Mouse (Mus musculus): Measurements from ENCODE around the gene 1700042G07Rik. TPM values are rescaled to one million over a fixed set of nuclear protein-coding genes. Genes with fewer than 3 reads are reported as not detected.
A peak's percentile ranks its signal among the peaks of the same experiment; 100 is the strongest.

Gene 1700042G07Rik
- not detected in 2 replicates for polyA plus RNA-seq (2014; fragmentation: Nextera tagmentation; extraction: Ambion mirVana)

DNA sequence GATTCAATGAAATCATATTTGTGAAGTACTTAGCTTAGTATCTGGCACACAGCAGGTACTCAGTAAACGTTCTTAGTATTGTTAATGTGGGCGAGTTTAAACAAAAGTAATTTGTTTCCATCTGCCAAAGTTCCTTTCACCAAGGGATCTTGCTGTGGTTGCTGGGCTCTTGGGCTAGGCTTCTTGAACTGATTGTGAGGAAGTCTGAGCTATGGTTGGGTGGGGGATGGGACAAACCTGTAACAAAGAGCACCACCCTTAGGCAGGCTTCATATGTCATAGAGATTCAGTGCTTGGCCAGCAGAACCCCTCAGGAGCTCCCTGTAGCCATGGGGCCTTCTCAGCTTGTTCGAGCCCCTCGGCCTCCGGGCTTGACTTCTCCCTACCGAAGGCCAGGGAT, at the start of gene 1700042G07Rik, which contains the start of gene Gm49337:
TSS of gene 1700042G07Rik (plus strand) at position 301 of the 400 bp plus-strand sequence.
TSS of gene Gm49337 (plus strand) at position 313 of the 400 bp plus-strand sequence.
- H3K9ac ChIP-seq (ENCODE audit: low read length) = no peak within 1 kb of the TSS
- ATAC-seq (replicated peaks; ENCODE audit: low FRiP score, low TSS enrichment, low read depth) = no peak
- peaks cover 28% of the 10 kb centered on the region for H3K4me1 ChIP-seq (replicated peaks; ENCODE audit: control insufficient read depth, insufficient read depth, low read length)
- no peak within 1 kb of the TSS for H3K4me2 ChIP-seq (ENCODE audit: low read length)
- H3K4me3 ChIP-seq (ENCODE audit: low read depth, low read length) = no peak within 1 kb of the TSS
- no peak within 1 kb of the TSS for H3K27ac ChIP-seq (ENCODE audit: low read depth)
- H3K9me3 ChIP-seq (ENCODE audit: control insufficient read depth, low read length) = no peaks in the 10 kb centered on the region
- WGBS = 87% methylated on average over 6 of the region's 6 CpGs
- no peaks in the 10 kb centered on the region for H3K27me3 ChIP-seq (replicated peaks; ENCODE audit: control insufficient read depth, insufficient read depth, low read length)
- no peaks in the 10 kb centered on the region for H3K36me3 ChIP-seq (ENCODE audit: control insufficient read depth, insufficient read depth, low read length)
- no peak for DNase-seq (ENCODE audit: low spot score)

DNA sequence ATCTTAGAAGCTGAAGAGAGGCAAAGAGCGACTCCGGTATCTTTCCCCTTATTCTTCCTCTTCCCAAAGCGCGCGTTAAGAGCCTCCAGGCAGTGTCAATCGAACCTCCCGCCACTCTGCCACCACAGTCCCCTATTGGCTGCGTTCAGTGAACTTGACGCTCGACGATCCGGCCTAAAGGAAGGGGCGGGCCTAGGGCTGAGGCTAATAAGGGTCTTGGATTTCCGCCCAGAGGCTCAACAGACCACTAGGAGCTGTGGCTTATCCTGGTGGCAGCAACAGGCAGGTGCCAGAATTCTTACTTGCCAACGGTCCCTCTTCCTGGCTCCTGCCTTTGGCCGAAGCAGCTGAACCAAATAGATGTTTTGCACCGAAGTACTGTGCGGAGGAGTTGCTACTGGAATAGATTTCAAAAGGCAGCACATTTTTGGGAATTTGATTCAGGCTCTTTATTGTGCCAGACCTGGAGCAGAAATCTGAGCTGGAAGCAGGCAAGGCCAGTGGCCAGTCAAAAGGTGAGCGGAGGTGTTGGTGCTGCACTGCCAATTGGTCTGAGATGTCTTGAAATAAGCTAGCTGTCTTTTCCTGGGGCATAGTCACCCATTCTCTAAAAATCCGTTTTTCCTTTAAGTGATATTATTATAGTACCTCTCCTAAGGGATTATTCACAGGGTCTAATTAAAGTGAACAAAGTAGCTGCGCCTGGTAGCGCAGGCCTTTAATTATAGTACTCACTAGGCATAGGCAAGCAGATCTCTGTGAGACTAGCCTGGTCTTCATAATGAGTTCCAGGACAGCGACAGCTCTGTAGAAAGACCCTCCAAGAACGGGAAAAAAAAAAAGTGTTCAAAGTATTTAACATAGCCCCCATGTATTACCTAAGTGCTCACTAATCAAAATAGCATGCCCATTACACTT, 49.3 kb upstream of the 1700042G07Rik start, which contains the start of the genes Rad54l and Pomgnt1:
TSS of gene Rad54l (minus strand) at position 89 of the 918 bp plus-strand sequence.
TSS of gene Pomgnt1 (plus strand) at position 239 of the 918 bp plus-strand sequence.
- Histone ChIP-seq H3K9me3 (ENCODE audit: control insufficient read depth, low read length) (no peaks in the 10 kb centered on the region), H3K4me3 (ENCODE audit: low read depth, low read length) (peak within 1 kb of the TSS; percentile 53), H3K27ac (ENCODE audit: low read depth) (peak within 1 kb of the TSS; percentile 19; the same call in 1 of the 2 replicates), H3K4me2 (ENCODE audit: low read length) (peak within 1 kb of the TSS; percentile 59), H3K9ac (ENCODE audit: low read length) (peak within 1 kb of the TSS; percentile 50), H3K4me1 (replicated peaks; ENCODE audit: control insufficient read depth, insufficient read depth, low read length) (peaks cover 10% of the 10 kb centered on the region), H3K27me3 (replicated peaks; ENCODE audit: control insufficient read depth, insufficient read depth, low read length) (no peaks in the 10 kb centered on the region), H3K36me3 (ENCODE audit: control insufficient read depth, insufficient read depth, low read length) (0 out of 2 replicates have a peak, but pooled peaks cover 6% of the 10 kb centered on the region)
- DNase-seq (ENCODE audit: low spot score) (peak; percentile 89), ATAC-seq (replicated peaks; ENCODE audit: low FRiP score, low TSS enrichment, low read depth) (peak; percentile 96)
- 6% methylated on average over 24 of the region's 24 CpGs for WGBS

DNA sequence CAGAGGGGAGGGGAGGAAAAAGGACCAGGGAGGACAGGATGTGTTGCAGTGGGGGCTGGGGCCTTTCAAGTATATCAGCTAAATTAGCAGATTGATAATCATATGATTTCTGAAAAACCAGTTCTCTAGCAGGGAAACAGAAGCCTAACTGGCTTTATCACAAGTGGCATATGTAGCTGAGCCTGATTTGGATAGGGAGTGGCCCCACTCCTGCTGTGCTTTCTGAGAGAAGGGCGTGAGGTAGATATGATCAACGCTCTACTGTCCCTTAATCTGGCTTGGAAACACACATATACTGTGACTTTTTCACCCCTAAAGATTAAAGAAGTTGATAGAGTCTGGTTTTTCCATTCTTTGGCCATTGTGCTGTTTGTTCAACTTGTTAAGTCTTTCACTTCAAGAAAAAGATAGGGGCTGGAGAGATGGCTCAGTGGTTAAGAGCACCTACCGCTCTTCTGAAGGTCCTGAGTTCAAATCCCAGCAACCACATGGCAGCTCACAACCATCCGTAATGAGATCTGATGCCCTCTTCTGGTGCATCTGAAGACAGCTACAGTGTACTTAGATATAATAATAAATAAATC, 47.3 kb upstream of the 1700042G07Rik start:
- H3K9me3 ChIP-seq (ENCODE audit: control insufficient read depth, low read length) = no peaks in the 10 kb centered on the region
- H3K27ac ChIP-seq (ENCODE audit: low read depth) = no peak overlapping the region
- H3K27me3 ChIP-seq (replicated peaks; ENCODE audit: control insufficient read depth, insufficient read depth, low read length) = no peaks in the 10 kb centered on the region
- WGBS = 84% methylated on average over 4 of the region's 4 CpGs
- DNase-seq (ENCODE audit: low spot score) (no peak), ATAC-seq (replicated peaks; ENCODE audit: low FRiP score, low TSS enrichment, low read depth) (no peak)
- H3K9ac ChIP-seq (ENCODE audit: low read length) = no peak overlapping the region
- H3K36me3 ChIP-seq (ENCODE audit: control insufficient read depth, insufficient read depth, low read length) = no peaks in the 10 kb centered on the region
- H3K4me1 ChIP-seq (replicated peaks; ENCODE audit: control insufficient read depth, insufficient read depth, low read length) = peaks cover 10% of the 10 kb centered on the region
- no peak overlapping the region for H3K4me2 ChIP-seq (ENCODE audit: low read length)
- no peak overlapping the region for H3K4me3 ChIP-seq (ENCODE audit: low read depth, low read length)

DNA sequence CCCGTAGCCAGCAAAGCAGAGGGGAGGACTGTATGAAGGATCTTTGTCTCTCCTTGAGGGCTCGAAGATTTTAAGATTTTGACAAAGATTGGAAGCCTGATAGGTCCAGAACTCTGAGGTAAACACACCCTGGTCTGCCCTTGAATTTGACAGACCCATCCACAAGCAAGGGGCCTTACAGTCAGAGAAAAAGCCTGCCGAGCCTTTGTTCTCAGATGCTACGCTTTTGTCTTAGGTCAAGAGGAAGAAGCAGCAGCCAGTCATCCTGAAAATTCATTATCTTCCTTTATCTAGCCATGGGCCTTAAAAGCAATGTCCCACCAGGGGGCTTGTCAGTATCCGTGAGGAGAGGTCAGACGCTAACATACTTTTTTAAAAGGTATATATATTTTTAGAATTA, 45.2 kb upstream of the 1700042G07Rik start:
- Histone ChIP-seq H3K4me2 (ENCODE audit: low read length) (no peak overlapping the region), H3K36me3 (ENCODE audit: control insufficient read depth, insufficient read depth, low read length) (no peaks in the 10 kb centered on the region), H3K9ac (ENCODE audit: low read length) (no peak overlapping the region), H3K9me3 (ENCODE audit: control insufficient read depth, low read length) (no peaks in the 10 kb centered on the region), H3K27me3 (replicated peaks; ENCODE audit: control insufficient read depth, insufficient read depth, low read length) (no peaks in the 10 kb centered on the region), H3K4me3 (ENCODE audit: low read depth, low read length) (no peak overlapping the region), H3K27ac (ENCODE audit: low read depth) (no peak overlapping the region), H3K4me1 (replicated peaks; ENCODE audit: control insufficient read depth, insufficient read depth, low read length) (peaks cover 3% of the 10 kb centered on the region)
- no peak for ATAC-seq (replicated peaks; ENCODE audit: low FRiP score, low TSS enrichment, low read depth)
- no peak for DNase-seq (ENCODE audit: low spot score)
- WGBS = 82% methylated on average over 6 of the region's 6 CpGs

DNA sequence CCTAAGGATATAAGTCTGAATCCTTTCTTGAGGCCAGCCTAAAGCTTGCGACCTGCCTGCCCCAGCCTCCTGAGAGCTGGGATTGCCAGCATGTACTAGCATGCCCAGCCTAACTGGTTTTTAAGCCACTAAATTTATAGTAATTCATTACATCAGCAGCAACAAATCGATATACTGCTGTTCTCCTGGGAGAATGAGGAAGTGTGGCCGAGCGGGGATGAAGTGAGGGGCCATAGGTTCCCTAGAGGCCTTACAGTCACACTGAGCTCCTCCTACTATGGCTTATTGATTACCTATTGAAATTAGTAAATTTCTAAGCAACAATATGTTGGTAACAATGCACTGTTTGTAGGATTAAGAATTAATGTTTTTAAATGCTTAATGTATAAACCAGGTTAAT, 40.0 kb upstream of the 1700042G07Rik start:
- H3K4me1 ChIP-seq (replicated peaks; ENCODE audit: control insufficient read depth, insufficient read depth, low read length) = no peaks in the 10 kb centered on the region
- no peaks in the 10 kb centered on the region for H3K36me3 ChIP-seq (ENCODE audit: control insufficient read depth, insufficient read depth, low read length)
- H3K27me3 ChIP-seq (replicated peaks; ENCODE audit: control insufficient read depth, insufficient read depth, low read length) = no peaks in the 10 kb centered on the region
- no peak overlapping the region for H3K27ac ChIP-seq (ENCODE audit: low read depth)
- H3K4me2 ChIP-seq (ENCODE audit: low read length) = no peak overlapping the region
- ATAC-seq (replicated peaks; ENCODE audit: low FRiP score, low TSS enrichment, low read depth) = no peak
- no peak overlapping the region for H3K4me3 ChIP-seq (ENCODE audit: low read depth, low read length)
- H3K9me3 ChIP-seq (ENCODE audit: control insufficient read depth, low read length) = no peaks in the 10 kb centered on the region
- no peak overlapping the region for H3K9ac ChIP-seq (ENCODE audit: low read length)
- 83% methylated on average over 4 of the region's 4 CpGs for WGBS
- no peak for DNase-seq (ENCODE audit: low spot score)

DNA sequence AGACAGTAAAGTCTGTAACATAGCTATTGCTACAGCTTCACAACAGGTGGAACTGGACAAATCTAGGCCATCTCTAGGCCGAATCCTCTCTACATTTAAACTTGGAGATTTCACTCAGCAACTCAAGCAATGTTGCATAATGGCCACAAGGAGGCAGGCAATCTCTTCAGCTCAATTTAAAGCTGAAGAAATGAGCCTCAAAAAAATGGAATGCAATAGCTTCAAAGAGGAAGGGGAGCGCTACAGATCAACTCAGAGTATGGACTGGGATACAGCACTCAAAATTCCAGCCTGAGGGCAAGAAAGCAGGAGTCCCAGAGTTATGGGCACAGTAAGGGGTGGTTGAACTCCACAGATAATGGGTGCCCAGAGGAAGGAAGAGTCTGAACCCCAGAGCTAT, 38.2 kb upstream of the 1700042G07Rik start:
- Histone ChIP-seq H3K4me1 (replicated peaks; ENCODE audit: control insufficient read depth, insufficient read depth, low read length) (no peaks in the 10 kb centered on the region), H3K4me3 (ENCODE audit: low read depth, low read length) (no peak overlapping the region), H3K4me2 (ENCODE audit: low read length) (no peak overlapping the region), H3K9ac (ENCODE audit: low read length) (no peak overlapping the region), H3K27me3 (replicated peaks; ENCODE audit: control insufficient read depth, insufficient read depth, low read length) (no peaks in the 10 kb centered on the region), H3K27ac (ENCODE audit: low read depth) (no peak overlapping the region), H3K9me3 (ENCODE audit: control insufficient read depth, low read length) (no peaks in the 10 kb centered on the region), H3K36me3 (ENCODE audit: control insufficient read depth, insufficient read depth, low read length) (no peaks in the 10 kb centered on the region)
- DNase-seq (ENCODE audit: low spot score) (no peak), ATAC-seq (replicated peaks; ENCODE audit: low FRiP score, low TSS enrichment, low read depth) (0 out of 2 replicates have a peak, but pooled peaks have one; percentile 22)
- 39% methylated on average over 2 of the region's 2 CpGs for WGBS

DNA sequence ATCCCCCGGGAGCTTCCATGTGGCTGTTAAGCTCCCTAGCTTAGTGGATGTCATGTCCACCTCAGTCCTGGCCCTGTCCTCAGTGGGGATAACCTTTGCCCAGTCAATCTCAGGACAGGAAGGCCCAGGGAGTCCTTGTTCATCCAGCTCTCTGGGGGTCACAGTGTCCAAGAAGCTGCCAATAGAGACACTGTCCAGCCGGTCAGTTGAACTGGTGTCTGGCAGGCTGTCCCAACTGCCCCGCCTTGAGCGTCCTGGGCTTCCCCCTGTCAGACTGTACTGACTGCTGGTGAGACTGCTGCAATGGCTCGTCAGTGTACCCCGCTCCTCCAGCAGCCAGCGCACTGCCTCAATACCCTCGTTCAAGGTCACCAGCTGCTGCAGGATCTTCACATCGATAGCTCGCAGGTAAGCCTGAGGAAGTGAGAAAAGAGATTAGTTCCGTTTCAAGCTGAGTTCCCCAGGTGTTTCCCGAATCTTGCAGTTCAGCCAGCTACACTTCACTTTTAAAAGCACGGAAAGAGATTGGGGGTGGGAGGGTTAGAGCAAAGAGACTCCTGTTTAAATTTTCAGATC, 35.7 kb upstream of the 1700042G07Rik start:
- Histone ChIP-seq H3K36me3 (ENCODE audit: control insufficient read depth, insufficient read depth, low read length) (no peaks in the 10 kb centered on the region), H3K4me2 (ENCODE audit: low read length) (no peak overlapping the region), H3K9ac (ENCODE audit: low read length) (no peak overlapping the region), H3K27ac (ENCODE audit: low read depth) (no peak overlapping the region), H3K27me3 (replicated peaks; ENCODE audit: control insufficient read depth, insufficient read depth, low read length) (no peaks in the 10 kb centered on the region), H3K4me3 (ENCODE audit: low read depth, low read length) (no peak overlapping the region), H3K9me3 (ENCODE audit: control insufficient read depth, low read length) (no peaks in the 10 kb centered on the region), H3K4me1 (replicated peaks; ENCODE audit: control insufficient read depth, insufficient read depth, low read length) (no peaks in the 10 kb centered on the region)
- ATAC-seq (replicated peaks; ENCODE audit: low FRiP score, low TSS enrichment, low read depth) (no peak), DNase-seq (ENCODE audit: low spot score) (no peak)
- WGBS = 44% methylated on average over 13 of the region's 13 CpGs

DNA sequence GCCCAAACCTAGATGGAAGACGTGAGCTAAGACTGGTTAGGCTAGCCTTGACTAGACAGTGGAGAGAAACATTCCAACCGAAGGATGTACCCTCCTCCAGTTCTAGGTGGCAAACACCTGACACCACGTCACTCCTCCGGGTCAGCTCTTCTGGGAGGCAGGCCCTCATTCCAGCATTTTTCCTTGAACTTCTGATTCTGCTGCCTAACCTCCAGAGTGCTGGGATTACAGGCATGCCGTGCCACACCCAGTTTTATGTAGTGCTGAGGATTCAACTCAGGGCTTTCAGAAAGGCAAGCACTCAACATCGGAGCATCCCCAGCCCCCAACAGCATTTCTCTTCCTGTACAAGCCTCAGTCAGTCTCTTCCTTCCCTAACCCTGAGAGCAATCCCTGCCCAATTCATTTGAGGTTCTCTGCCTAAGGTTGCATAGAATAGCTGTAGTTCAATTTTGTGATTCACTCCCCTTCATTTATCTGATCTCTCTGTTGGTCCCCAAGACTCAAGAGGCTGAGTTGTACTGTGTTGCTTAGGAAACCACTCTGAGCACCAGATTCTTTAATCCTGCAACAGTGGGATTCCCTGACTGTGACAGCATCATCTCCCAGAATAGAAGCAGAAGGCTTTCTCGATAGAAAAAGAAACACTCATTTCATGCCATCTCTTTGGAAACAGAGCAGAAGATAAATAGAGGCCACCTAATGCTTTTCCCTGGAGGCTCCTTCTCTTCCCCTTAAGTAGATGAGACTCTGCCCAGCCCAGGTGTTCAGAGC, 32.2 kb upstream of the 1700042G07Rik start:
- no peak overlapping the region for H3K9ac ChIP-seq (ENCODE audit: low read length)
- no peak for DNase-seq (ENCODE audit: low spot score)
- H3K36me3 ChIP-seq (ENCODE audit: control insufficient read depth, insufficient read depth, low read length) = no peaks in the 10 kb centered on the region
- H3K27me3 ChIP-seq (replicated peaks; ENCODE audit: control insufficient read depth, insufficient read depth, low read length) = no peaks in the 10 kb centered on the region
- H3K4me1 ChIP-seq (replicated peaks; ENCODE audit: control insufficient read depth, insufficient read depth, low read length) = no peaks in the 10 kb centered on the region
- no peak for ATAC-seq (replicated peaks; ENCODE audit: low FRiP score, low TSS enrichment, low read depth)
- H3K9me3 ChIP-seq (ENCODE audit: control insufficient read depth, low read length) = no peaks in the 10 kb centered on the region
- no peak overlapping the region for H3K4me2 ChIP-seq (ENCODE audit: low read length)
- no peak overlapping the region for H3K27ac ChIP-seq (ENCODE audit: low read depth)
- H3K4me3 ChIP-seq (ENCODE audit: low read depth, low read length) = no peak overlapping the region
- 75% methylated on average over 7 of the region's 7 CpGs for WGBS
